11 mouse cellular contexts compared by ENCODE assay signal in genomic region chr12:81028291-81028920, GRCm38 (mm10). TPM values are rescaled to one million over a fixed set of nuclear protein-coding genes. Genes with fewer than 3 reads are reported as not detected.
A peak's percentile ranks its signal among the peaks of the same experiment; 100 is the strongest.
DNase-seq lines count a peak whose midpoint lies in the region; ATAC-seq lines count a peak whose summit lies in the region.
"Had no signal": no experiment of that assay in that cellular context is flagged by ENCODE, and none has a peak within 500 bp of the region (broad histone marks: within the 10 kb centered on the region; RNA-seq: fewer than 3 reads in every experiment).

No protein-coding gene starts in this region.

- H3K27ac ChIP-seq in heart, embryonic 14.5 days (replicated peaks in 1 of 2; ENCODE audit: control insufficient read depth in 1 of 2, insufficient read depth in 1 of 2, low read depth in 2 of 2, low read length in 2 of 2), result no peak overlapping the region
- H3K27ac ChIP-seq in liver, embryonic 11.5 days (ENCODE audit: low read depth, low read length), result no peak overlapping the region
- no peak overlapping the region for H3K27ac ChIP-seq in neural tube, embryonic 14.5 days (ENCODE audit: low read depth, low read length)

- peaks cover 49% of the 10 kb centered on the region for H3K27me3 ChIP-seq in heart, embryonic 14.5 days (ENCODE audit: control insufficient read depth, insufficient read depth, low read length)
- H3K27me3 ChIP-seq in liver, embryonic 11.5 days (replicated peaks; ENCODE audit: control insufficient read depth, insufficient read depth, low read length), result peaks cover 28% of the 10 kb centered on the region
- no peaks in the 10 kb centered on the region for H3K27me3 ChIP-seq in neural tube, embryonic 14.5 days (ENCODE audit: control insufficient read depth, insufficient read depth, low read length)

- peak overlapping the region; percentile 98 for H3K4me2 ChIP-seq in heart, embryonic 14.5 days (ENCODE audit: low read length)
- peak overlapping the region; percentile 80 for H3K4me2 ChIP-seq in liver, embryonic 11.5 days
- H3K4me2 ChIP-seq in neural tube, embryonic 14.5 days (ENCODE audit: low read depth, low read length), result peak overlapping the region; percentile 92

- peaks cover 5 to 13% of the 10 kb centered on the region in 2 experiments; a peak in 2 of 4 replicates for H3K4me1 ChIP-seq in heart, embryonic 14.5 days (ENCODE audit: control insufficient read depth in 2 of 2, insufficient read depth in 2 of 2, low read length in 2 of 2)
- H3K4me1 ChIP-seq in liver, embryonic 11.5 days (replicated peaks; ENCODE audit: control insufficient read depth, insufficient read depth, low read length), result peaks cover 3% of the 10 kb centered on the region; the same call in 1 of the 2 replicates
- peaks cover 16% of the 10 kb centered on the region; the same call in 1 of the 2 replicates for H3K4me1 ChIP-seq in neural tube, embryonic 14.5 days (ENCODE audit: control insufficient read depth, insufficient read depth, low read length)

- no peaks in the 10 kb centered on the region for H3K36me3 ChIP-seq in heart, embryonic 14.5 days (ENCODE audit: control insufficient read depth, insufficient read depth, low read length)
- no peaks in the 10 kb centered on the region for H3K36me3 ChIP-seq in liver, embryonic 11.5 days (ENCODE audit: control insufficient read depth, insufficient read depth, low read length)
- no peaks in the 10 kb centered on the region for H3K36me3 ChIP-seq in neural tube, embryonic 14.5 days (ENCODE audit: control insufficient read depth, insufficient read depth, low read length)

- ATAC-seq in heart, embryonic 14.5 days (ENCODE audit: insufficient number of reproducible peaks, insufficient read depth, low FRiP score, low read depth), result no peak
- no peak for ATAC-seq in liver, embryonic 11.5 days (replicated peaks; ENCODE audit: low FRiP score)
- ATAC-seq in neural tube, embryonic 14.5 days (ENCODE audit: low read depth), result no peak

- WGBS in heart, embryonic 14.5 days, result 40% methylated on average over 16 of the region's 16 CpGs
- WGBS in liver, embryonic 11.5 days, result 42% methylated on average over 16 of the region's 16 CpGs
- 3% methylated on average over 16 of the region's 16 CpGs for WGBS in neural tube, embryonic 14.5 days

- H3K9ac ChIP-seq in heart, embryonic 14.5 days (ENCODE audit: low read length), result no peak overlapping the region
- H3K9ac ChIP-seq in liver, embryonic 11.5 days (ENCODE audit: low read depth, low read length), result no peak overlapping the region
- H3K9ac ChIP-seq in neural tube, embryonic 14.5 days (replicated peaks; ENCODE audit: low read depth, low read length), result 0 out of 2 replicates have a peak overlapping the region, but pooled peaks have one; percentile 3

- H3K4me3 ChIP-seq in heart, embryonic 14.5 days (ENCODE audit: control insufficient read depth in 1 of 2, insufficient read depth in 1 of 2, low read depth in 1 of 2, low read length in 2 of 2), result peak overlapping the region in 1 of 2 experiments; percentile 68; a peak in 1 of 4 replicates
- 0 out of 2 replicates have a peak overlapping the region, but pooled peaks have one; percentile 60 for H3K4me3 ChIP-seq in liver, embryonic 11.5 days (ENCODE audit: low read depth, low read length)
- peak overlapping the region; percentile 68 for H3K4me3 ChIP-seq in neural tube, embryonic 14.5 days (ENCODE audit: low read depth, low read length)

- H3K9me3 ChIP-seq in heart, embryonic 14.5 days (ENCODE audit: control insufficient read depth, low read length), result no peaks in the 10 kb centered on the region
- H3K9me3 ChIP-seq in liver, embryonic 11.5 days (ENCODE audit: control insufficient read depth, low read length), result no peaks in the 10 kb centered on the region
- no peaks in the 10 kb centered on the region for H3K9me3 ChIP-seq in neural tube, embryonic 14.5 days (ENCODE audit: control insufficient read depth, low read length)

- no peak for DNase-seq in heart, adult 8-10 months (ENCODE audit: low spot score)
- peak; percentile 76 for DNase-seq in forelimb bud, embryonic 11.5 days (ENCODE audit: low read depth, low spot score)
- no peak for DNase-seq in liver, embryonic 11.5 days (ENCODE audit: low spot score)
- no peak for DNase-seq in spleen, postnatal 4 days (ENCODE audit: low spot score in 2 of 2)
- no peak for DNase-seq in kidney, postnatal 36 days
- DNase-seq in adrenal gland, postnatal 10 days, result no peak

RNA-seq across cellular contexts. Expression of gene Smoc1, which starts 1.8 kb away (rescaled TPM):
- 8.1 and 8.6 TPM in 2 replicates for polyA plus RNA-seq in heart, embryonic 14.5 days (2014; fragmentation: Nextera tagmentation; extraction: Ambion mirVana)
- 1 to 10 TPM; 5.1 to 6.7 (median 5.6) TPM for total RNA-seq in heart, adult 8-10 months (2022)
- polyA plus RNA-seq in liver, embryonic 11.5 days (2014; fragmentation: Nextera tagmentation; extraction: Ambion mirVana), result 10.9 and 12.7 TPM in 2 replicates
- polyA plus RNA-seq in neural tube, embryonic 14.5 days (2014; fragmentation: Nextera tagmentation; extraction: Ambion mirVana), result 10.1 and 11.0 TPM in 2 replicates
- 10 to 100 TPM; 39.9 to 43.5 TPM for total RNA-seq in adrenal gland, postnatal 10 days (2021)

RNA-seq across cellular contexts. Expression of gene Slc10a1, which starts 59.9 kb away (rescaled TPM):
- 0.58 and 0.74 TPM in 2 replicates for polyA plus RNA-seq in heart, embryonic 14.5 days (2014; fragmentation: Nextera tagmentation; extraction: Ambion mirVana)
- not detected for total RNA-seq in heart, adult 8-10 months (2022)
- 0.47 and 0.95 TPM in 2 replicates for polyA plus RNA-seq in liver, embryonic 11.5 days (2014; fragmentation: Nextera tagmentation; extraction: Ambion mirVana)
- polyA plus RNA-seq in neural tube, embryonic 14.5 days (2014; fragmentation: Nextera tagmentation; extraction: Ambion mirVana), result 0.66 and 0.76 TPM in 2 replicates
- 10 to 100 TPM; 24.7 to 77.6 TPM for total RNA-seq in adrenal gland, postnatal 10 days (2021)
- total RNA-seq: left cerebral cortex, postnatal 14 days had no signal
- polyA plus RNA-seq: C2C12; cortical plate, adult 2 months had no signal
